Mouse (Mus musculus) bone marrow, adult 2 months (tissue): ENCODE results near the gene Ptprm. TPM values are rescaled to one million over a fixed set of nuclear protein-coding genes. Genes with fewer than 3 reads are reported as not detected.

Experiments
- H3K27ac ChIP-seq: fragments of 200-500 bp; 2 replicates; pipeline ENCODE4 v1.5.1; 2012; ENCODE audit warnings: low read depth, mild to moderate bottlenecking, control low read depth, inconsistent platforms, low read length; ENCODE audit not compliant: control insufficient read depth, poor library complexity, insufficient read depth
- H3K4me1 ChIP-seq: fragments of 200-500 bp; 2 replicates; pipeline ENCODE4 v1.6.1; 2011; ENCODE audit warnings: low read length; ENCODE audit not compliant: control insufficient read depth, insufficient read depth
- H3K4me3 ChIP-seq: fragments of 200-500 bp; replicated peaks from 2 replicates; pipeline ENCODE3; 2011; ENCODE audit warnings: mild to moderate bottlenecking, low read depth, low read length, control low read depth; ENCODE audit not compliant: control insufficient read depth
- CTCF ChIP-seq: fragments of 200-500 bp; IDR thresholded peaks from 2 replicates; pipeline ENCODE4 v1.5.1; 2011; ENCODE audit warnings: low read length, control low read depth; ENCODE audit not compliant: control insufficient read depth, insufficient read depth
- POLR2A ChIP-seq: fragments of 200-500 bp; IDR thresholded peaks from 2 replicates; pipeline ENCODE4 v1.6.1; 2011; ENCODE audit warnings: low read depth, mild to moderate bottlenecking, control low read depth, low read length, borderline replicate concordance; ENCODE audit not compliant: control insufficient read depth
- WGBS: fragments of 180-500 bp; shearing (Covaris S2); methylation state at CpG from one replicate; pipeline ENCODE4 v1.1.7; 2018; 5-methylcytosine and 5-hydroxymethylcytosine counted together
- polyA plus RNA-seq: library from polyadenylated mRNA; stranded (reverse); fragments of >200 nt; gene quantifications from 2 replicates; pipeline ENCODE4 v1.2.4, GENCODE M21; 2011; ENCODE audit warnings: low replicate concordance; ENCODE audit not compliant: missing spikeins, insufficient read depth, insufficient read length

Gene Ptprm
- polyA plus RNA-seq, 1 experiment: 4.0 TPM

- TF ChIP-seq CTCF (no peak), POLR2A (no peak)
- Histone ChIP-seq H3K27ac (no peak overlapping the region), H3K4me3 (no peak overlapping the region), H3K4me1 (no peaks in the 10 kb centered on the region)
- WGBS: 84% methylated on average over 8 of the region's 8 CpGs
Measured at GRCm38 (mm10) chr17:67136421-67136820, 217.8 kb downstream of the Ptprm start.

- TF ChIP-seq CTCF: no peak
- 82% methylated on average over 4 of the region's 4 CpGs for WGBS
- H3K27ac ChIP-seq: no peak overlapping the region
- H3K4me1 ChIP-seq: no peaks in the 10 kb centered on the region
- no peak overlapping the region for H3K4me3 ChIP-seq
Measured at GRCm38 (mm10) chr17:67134235-67134634, 220.0 kb downstream of the Ptprm start.

- WGBS: 14% methylated on average over 13 of the region's 13 CpGs
- H3K4me1 ChIP-seq: no peaks in the 10 kb centered on the region
- no peak overlapping the region for H3K4me3 ChIP-seq
- no peak overlapping the region for H3K27ac ChIP-seq
- TF ChIP-seq POLR2A: no peak
Measured at GRCm38 (mm10) chr17:67133440-67134103, 220.7 kb downstream of the Ptprm start.

- 86% methylated on average over 4 of the region's 4 CpGs for WGBS
- Histone ChIP-seq H3K4me1 (no peaks in the 10 kb centered on the region), H3K27ac (no peak overlapping the region), H3K4me3 (no peak overlapping the region)
- TF ChIP-seq POLR2A (no peak), CTCF (no peak)
Measured at GRCm38 (mm10) chr17:67133026-67133425, 221.2 kb downstream of the Ptprm start.

- Histone ChIP-seq H3K27ac (no peak overlapping the region), H3K4me3 (no peak overlapping the region), H3K4me1 (no peaks in the 10 kb centered on the region)
- TF ChIP-seq POLR2A: no peak
- no peak for TF ChIP-seq CTCF
- 78% methylated on average over 7 of the region's 7 CpGs for WGBS
Measured at GRCm38 (mm10) chr17:67127530-67127929, 226.7 kb downstream of the Ptprm start.

GRCm38 (mm10) chr17:67125596-67125995 is 228.7 kb downstream of the Ptprm start:
- Histone ChIP-seq H3K4me3 (no peak overlapping the region), H3K27ac (no peak overlapping the region), H3K4me1 (no peaks in the 10 kb centered on the region)
- 30% methylated on average over 4 of the region's 4 CpGs for WGBS
- no peak for TF ChIP-seq CTCF
- TF ChIP-seq POLR2A: no peak

- Histone ChIP-seq H3K4me1 (no peaks in the 10 kb centered on the region), H3K27ac (no peak overlapping the region), H3K4me3 (no peak overlapping the region)
- TF ChIP-seq POLR2A: no peak
- no peak for TF ChIP-seq CTCF
- WGBS: 51% methylated on average over 5 of the region's 5 CpGs
Measured at GRCm38 (mm10) chr17:67124294-67124693, 230.0 kb downstream of the Ptprm start.

GRCm38 (mm10) chr17:67123722-67124121 is 230.5 kb downstream of the Ptprm start:
- no peak overlapping the region for H3K27ac ChIP-seq
- 61% methylated on average over 5 of the region's 5 CpGs for WGBS
- no peak overlapping the region for H3K4me3 ChIP-seq
- no peaks in the 10 kb centered on the region for H3K4me1 ChIP-seq
- TF ChIP-seq POLR2A (no peak), CTCF (no peak)

GRCm38 (mm10) chr17:67120863-67121262 is 233.4 kb downstream of the Ptprm start:
- 79% methylated on average over 5 of the region's 5 CpGs for WGBS
- Histone ChIP-seq H3K4me1 (no peaks in the 10 kb centered on the region), H3K4me3 (no peak overlapping the region), H3K27ac (no peak overlapping the region)
- no peak for TF ChIP-seq CTCF
- TF ChIP-seq POLR2A: no peak
